Mouse (Mus musculus) limb, embryonic 11.5 days (tissue): ENCODE measurements at regions not wholly inside any gene's neighbourhood (a gene's known extent, or its start where the extent isn't known, plus 50 kb on each side); places are given as distances from the start of the nearest gene placed in this dataset.

Experiments
- ATAC-seq: fragments of 200-750 bp; cut with Nextera tagmentation; 2 replicates; pipeline ENCODE4 v1.8.0; 2017; ENCODE audit warnings: low read depth; ENCODE audit not compliant: insufficient number of reproducible peaks, low FRiP score, low TSS enrichment
- DNase-seq: peaks from one replicate; pipeline ENCODE4 v3.0.0-alpha.2; 2015; ENCODE audit warnings: low spot score
- H3K27ac ChIP-seq: fragments of 300-500 bp; sonication (generic); replicated peaks from 2 replicates; pipeline ENCODE4 v1.5.1; 2014; ENCODE audit warnings: low read depth, mild to moderate bottlenecking, low read length
- H3K27me3 ChIP-seq: fragments of 300-500 bp; sonication (generic); 2 replicates; pipeline ENCODE4 v1.6.1; 2014; ENCODE audit warnings: mild to moderate bottlenecking, low read length, mixed read lengths; ENCODE audit not compliant: control insufficient read depth, insufficient read depth
- H3K36me3 ChIP-seq: fragments of 300-500 bp; sonication (generic); 2 replicates; pipeline ENCODE4 v1.6.1; 2014; ENCODE audit warnings: mild to moderate bottlenecking, low read length, moderate library complexity, mixed read lengths; ENCODE audit not compliant: control insufficient read depth, insufficient read depth
- H3K4me1 ChIP-seq: fragments of 300-500 bp; sonication (generic); 2 replicates; pipeline ENCODE4 v1.6.1; 2014; ENCODE audit warnings: low read length, mixed read lengths; ENCODE audit not compliant: control insufficient read depth, insufficient read depth
- H3K4me2 ChIP-seq: fragments of 300-500 bp; sonication (generic); 2 replicates; pipeline ENCODE4 v1.6.1; 2014; ENCODE audit warnings: low read depth, mild to moderate bottlenecking, moderate library complexity; ENCODE audit not compliant: severe bottlenecking
- H3K4me3 ChIP-seq: fragments of 300-500 bp; sonication (generic); 2 replicates; pipeline ENCODE4 v1.5.1; 2014; ENCODE audit warnings: low read depth, low read length
- H3K9ac ChIP-seq: fragments of 300-500 bp; sonication (generic); 2 replicates; pipeline ENCODE4 v1.6.1; 2014; ENCODE audit warnings: mild to moderate bottlenecking, low read length
- H3K9me3 ChIP-seq: fragments of 300-500 bp; sonication (generic); 2 replicates; pipeline ENCODE4 v1.6.1; 2016; ENCODE audit warnings: low read length; ENCODE audit not compliant: control insufficient read depth
- WGBS: fragments of 180-500 bp; shearing (Covaris S2); extraction: QIAGEN DNeasy Blood & Tissue Kit; methylation state at CpG from one replicate; pipeline ENCODE4 v1.1.7; 2014; 5-methylcytosine and 5-hydroxymethylcytosine counted together

GRCm38 (mm10) chr6:94401061-94401591, 99.0 kb upstream of the Slc25a26 start:
- DNase-seq (peak; percentile 74), ATAC-seq (peak; percentile 84)
- Histone ChIP-seq H3K4me2 (peak overlapping the region; percentile 26), H3K4me1 (peaks cover 8% of the 10 kb centered on the region; the same call in 1 of the 2 replicates), H3K9me3 (no peaks in the 10 kb centered on the region), H3K27me3 (no peaks in the 10 kb centered on the region), H3K36me3 (no peaks in the 10 kb centered on the region), H3K4me3 (no peak overlapping the region), H3K27ac (no peak overlapping the region), H3K9ac (no peak overlapping the region)
- 3% methylated on average over 14 of the region's 14 CpGs for WGBS

GRCm38 (mm10) chr6:94400471-94401051, 99.6 kb upstream of the Slc25a26 start:
- ATAC-seq: peak; percentile 78; the same call in 1 of the 2 replicates
- no peak overlapping the region for H3K9ac ChIP-seq
- H3K9me3 ChIP-seq: no peaks in the 10 kb centered on the region
- H3K4me2 ChIP-seq: peak overlapping the region; percentile 26
- H3K27me3 ChIP-seq: no peaks in the 10 kb centered on the region
- 7% methylated on average over 13 of the region's 13 CpGs for WGBS
- peak; percentile 76 for DNase-seq
- H3K4me3 ChIP-seq: no peak overlapping the region
- H3K36me3 ChIP-seq: no peaks in the 10 kb centered on the region
- peaks cover 8% of the 10 kb centered on the region; the same call in 1 of the 2 replicates for H3K4me1 ChIP-seq
- no peak overlapping the region for H3K27ac ChIP-seq

GRCm38 (mm10) chr6:94391134-94391533, 107.4 kb upstream of the Magi1 start:
- H3K27me3 ChIP-seq: no peaks in the 10 kb centered on the region
- ATAC-seq (no peak), DNase-seq (no peak)
- H3K4me3 ChIP-seq: no peak overlapping the region
- H3K4me1 ChIP-seq: no peaks in the 10 kb centered on the region
- no peaks in the 10 kb centered on the region for H3K36me3 ChIP-seq
- no peak overlapping the region for H3K4me2 ChIP-seq
- WGBS: 73% methylated on average over 5 of the region's 5 CpGs
- no peaks in the 10 kb centered on the region for H3K9me3 ChIP-seq
- no peak overlapping the region for H3K27ac ChIP-seq
- H3K9ac ChIP-seq: no peak overlapping the region

- no peak overlapping the region for H3K4me3 ChIP-seq
- ATAC-seq: no peak
- H3K36me3 ChIP-seq: no peaks in the 10 kb centered on the region
- no peak overlapping the region for H3K9ac ChIP-seq
- H3K4me2 ChIP-seq: no peak overlapping the region
- H3K27ac ChIP-seq: no peak overlapping the region
- DNase-seq: no peak
- no peaks in the 10 kb centered on the region for H3K27me3 ChIP-seq
- H3K4me1 ChIP-seq: no peaks in the 10 kb centered on the region
- H3K9me3 ChIP-seq: no peaks in the 10 kb centered on the region
- WGBS: 76% methylated on average over 2 of the region's 2 CpGs
These were observed 106.7 kb upstream of the Magi1 start for GRCm38 (mm10) chr6:94390403-94390802.

GRCm38 (mm10) chr6:94389716-94390115, 106.0 kb upstream of the Magi1 start:
- H3K4me3 ChIP-seq: no peak overlapping the region
- H3K9me3 ChIP-seq: no peaks in the 10 kb centered on the region
- no peaks in the 10 kb centered on the region for H3K27me3 ChIP-seq
- no peak for DNase-seq
- H3K4me2 ChIP-seq: no peak overlapping the region
- no peak for ATAC-seq
- H3K36me3 ChIP-seq: no peaks in the 10 kb centered on the region
- no peak overlapping the region for H3K9ac ChIP-seq
- no peaks in the 10 kb centered on the region for H3K4me1 ChIP-seq
- 67% methylated on average over 9 of the region's 9 CpGs for WGBS
- no peak overlapping the region for H3K27ac ChIP-seq

GRCm38 (mm10) chr6:94387648-94388047, 103.9 kb upstream of the Magi1 start:
- DNase-seq (no peak), ATAC-seq (no peak)
- WGBS: 80% methylated on average over 2 of the region's 2 CpGs
- Histone ChIP-seq H3K4me3 (no peak overlapping the region), H3K27ac (no peak overlapping the region), H3K36me3 (no peaks in the 10 kb centered on the region), H3K9me3 (no peaks in the 10 kb centered on the region), H3K27me3 (no peaks in the 10 kb centered on the region), H3K4me2 (no peak overlapping the region), H3K9ac (no peak overlapping the region), H3K4me1 (no peaks in the 10 kb centered on the region)

GRCm38 (mm10) chr6:94385531-94385930, 101.8 kb upstream of the Magi1 start:
- 92% methylated on average over 2 of the region's 2 CpGs for WGBS
- no peak for ATAC-seq

GRCm38 (mm10) chr6:94369991-94370390, 86.3 kb upstream of the Magi1 start:
- Histone ChIP-seq H3K9ac (no peak overlapping the region), H3K4me3 (no peak overlapping the region), H3K27me3 (no peaks in the 10 kb centered on the region), H3K36me3 (no peaks in the 10 kb centered on the region), H3K9me3 (no peaks in the 10 kb centered on the region), H3K27ac (no peak overlapping the region), H3K4me1 (no peaks in the 10 kb centered on the region), H3K4me2 (no peak overlapping the region)
- 96% methylated on average over 2 of the region's 2 CpGs for WGBS
- no peak for ATAC-seq
- DNase-seq: no peak

More at GRCm38 (mm10) chr6:94385531-94385930, 101.8 kb upstream of the Magi1 start:
- H3K4me1 ChIP-seq: no peaks in the 10 kb centered on the region
- no peak overlapping the region for H3K9ac ChIP-seq
- DNase-seq: no peak
- H3K4me2 ChIP-seq: no peak overlapping the region
- no peaks in the 10 kb centered on the region for H3K36me3 ChIP-seq
- no peak overlapping the region for H3K27ac ChIP-seq
- H3K27me3 ChIP-seq: no peaks in the 10 kb centered on the region
- no peak overlapping the region for H3K4me3 ChIP-seq
- no peaks in the 10 kb centered on the region for H3K9me3 ChIP-seq

GRCm38 (mm10) chr6:94363951-94364350, 80.2 kb upstream of the Magi1 start:
- Histone ChIP-seq H3K4me2 (no peak overlapping the region), H3K9ac (no peak overlapping the region), H3K36me3 (no peaks in the 10 kb centered on the region), H3K4me3 (no peak overlapping the region), H3K27me3 (no peaks in the 10 kb centered on the region), H3K4me1 (no peaks in the 10 kb centered on the region), H3K27ac (no peak overlapping the region), H3K9me3 (no peaks in the 10 kb centered on the region)
- ATAC-seq (no peak), DNase-seq (no peak)
- 86% methylated on average over 6 of the region's 6 CpGs for WGBS
